Mouse (Mus musculus) kidney, adult 9 months (tissue): ENCODE measurements around the gene Zfp423.

Source experiments
- DNase-seq: peaks from one replicate; pipeline ENCODE4 v3.0.0; 2022

The Zfp423 gene

GRCm38 (mm10) chr8:87944225-87944934, 15.0 kb downstream of the Zfp423 start:
- no peak for DNase-seq

- no peak for DNase-seq
Observed at GRCm38 (mm10) chr8:87943651-87944091, 15.7 kb downstream of the Zfp423 start.

- peak; percentile 28 for DNase-seq
Observed at GRCm38 (mm10) chr8:87940646-87941045, 18.7 kb downstream of the Zfp423 start.

- no peak for DNase-seq
Observed at GRCm38 (mm10) chr8:87939308-87939936, 20.0 kb downstream of the Zfp423 start.

GRCm38 (mm10) chr8:87938351-87939232, 20.8 kb downstream of the Zfp423 start:
- DNase-seq = no peak

GRCm38 (mm10) chr8:87937211-87937610, 22.2 kb downstream of the Zfp423 start:
- no peak for DNase-seq

GRCm38 (mm10) chr8:87935088-87935680, 24.2 kb downstream of the Zfp423 start:
- no peak for DNase-seq

- no peak for DNase-seq
Observed at GRCm38 (mm10) chr8:87934175-87934574, 25.2 kb downstream of the Zfp423 start.

GRCm38 (mm10) chr8:87933752-87934151, 25.6 kb downstream of the Zfp423 start:
- no peak for DNase-seq

- DNase-seq = peak; percentile 61
Observed at GRCm38 (mm10) chr8:87928857-87929256, 30.5 kb downstream of the Zfp423 start.

GRCm38 (mm10) chr8:87927034-87927830, 32.2 kb downstream of the Zfp423 start:
- DNase-seq = no peak

GRCm38 (mm10) chr8:87926098-87926890, 33.1 kb downstream of the Zfp423 start:
- no peak for DNase-seq

- DNase-seq = no peak
Observed at GRCm38 (mm10) chr8:87922936-87923335, 36.5 kb downstream of the Zfp423 start.

GRCm38 (mm10) chr8:87922446-87922845, 36.9 kb downstream of the Zfp423 start:
- peak; percentile 22 for DNase-seq

- no peak for DNase-seq
Observed at GRCm38 (mm10) chr8:87918004-87918403, 41.4 kb downstream of the Zfp423 start.

GRCm38 (mm10) chr8:87915763-87916162, 43.6 kb downstream of the Zfp423 start:
- DNase-seq = peak; percentile 21

- no peak for DNase-seq
Observed at GRCm38 (mm10) chr8:87914247-87914967, 45.0 kb downstream of the Zfp423 start.

GRCm38 (mm10) chr8:87908940-87909339, 50.5 kb downstream of the Zfp423 start:
- DNase-seq = no peak

GRCm38 (mm10) chr8:87905404-87905803, 54.0 kb downstream of the Zfp423 start:
- no peak for DNase-seq

- DNase-seq = no peak
Observed at GRCm38 (mm10) chr8:87904108-87904507, 55.3 kb downstream of the Zfp423 start.
